Mouse (Mus musculus) forebrain, embryonic 16.5 days (tissue): Measurements from ENCODE around the gene Aplp1. TPM values are rescaled to one million over a fixed set of nuclear protein-coding genes. Genes with fewer than 3 reads are reported as not detected.

Experiments used
- ATAC-seq: fragments of 200-750 bp; cut with Nextera tagmentation; 2 replicates; pipeline ENCODE4 v1.8.0; 2017; ENCODE audit warnings: mild to moderate bottlenecking, moderate library complexity
- H3K27ac ChIP-seq: fragments of 300-500 bp; sonication (generic); 2 replicates; pipeline ENCODE4 v1.5.1; 2014; ENCODE audit warnings: low read length, control low read depth
- H3K27me3 ChIP-seq: fragments of 300-500 bp; sonication (generic); replicated peaks from 2 replicates; pipeline ENCODE4 v1.6.1; 2014; ENCODE audit warnings: low read length; ENCODE audit not compliant: control insufficient read depth, insufficient read depth
- H3K36me3 ChIP-seq: fragments of 300-500 bp; sonication (generic); 2 replicates; pipeline ENCODE4 v1.6.1; 2014; ENCODE audit not compliant: control insufficient read depth, insufficient read depth
- H3K4me1 ChIP-seq: fragments of 300-500 bp; sonication (generic); replicated peaks from 2 replicates; pipeline ENCODE4 v1.6.1; 2014; ENCODE audit warnings: low read length; ENCODE audit not compliant: control insufficient read depth, insufficient read depth
- H3K4me2 ChIP-seq: fragments of 300-500 bp; sonication (generic); 2 replicates; pipeline ENCODE4 v1.6.1; 2014; ENCODE audit warnings: mild to moderate bottlenecking, low read length, control low read depth
- H3K4me3 ChIP-seq: fragments of 300-500 bp; sonication (generic); replicated peaks from 2 replicates; pipeline ENCODE4 v1.5.1; 2014; ENCODE audit warnings: mild to moderate bottlenecking, low read length, control low read depth
- H3K9ac ChIP-seq: fragments of 300-500 bp; sonication (generic); replicated peaks from 2 replicates; pipeline ENCODE4 v1.6.1; 2014; ENCODE audit warnings: low read depth, low read length, control low read depth
- H3K9me3 ChIP-seq: fragments of 300-500 bp; sonication (generic); 2 replicates; pipeline ENCODE4 v1.6.1; 2016; ENCODE audit warnings: low read length; ENCODE audit not compliant: control insufficient read depth
- WGBS: fragments of 180-500 bp; shearing (Covaris S2); extraction: QIAGEN DNeasy Blood & Tissue Kit; methylation state at CpG from one replicate; pipeline ENCODE4 v1.1.7; 2014; 5-methylcytosine and 5-hydroxymethylcytosine counted together
- polyA plus RNA-seq: library from polyadenylated mRNA; unstranded; fragments of >200 nt; fragmentation: Nextera tagmentation; extraction: Ambion mirVana; gene quantifications from 2 replicates; pipeline ENCODE4 v1.2.1, GENCODE M21; 2015

Gene Aplp1
- polyA plus RNA-seq, 1 experiment from 2014 or later = 649 TPM

GRCm38 (mm10) chr7:30402343-30402742, 43.0 kb downstream of the Aplp1 start:
- H3K4me3 ChIP-seq = no peak overlapping the region
- H3K9ac ChIP-seq = no peak overlapping the region
- no peak overlapping the region for H3K4me2 ChIP-seq
- no peak for ATAC-seq
- H3K27ac ChIP-seq = no peak overlapping the region
- no peaks in the 10 kb centered on the region for H3K9me3 ChIP-seq
- H3K36me3 ChIP-seq = no peaks in the 10 kb centered on the region
- 77% methylated on average over 4 of the region's 4 CpGs for WGBS
- no peaks in the 10 kb centered on the region for H3K4me1 ChIP-seq
- no peaks in the 10 kb centered on the region for H3K27me3 ChIP-seq

DNA sequence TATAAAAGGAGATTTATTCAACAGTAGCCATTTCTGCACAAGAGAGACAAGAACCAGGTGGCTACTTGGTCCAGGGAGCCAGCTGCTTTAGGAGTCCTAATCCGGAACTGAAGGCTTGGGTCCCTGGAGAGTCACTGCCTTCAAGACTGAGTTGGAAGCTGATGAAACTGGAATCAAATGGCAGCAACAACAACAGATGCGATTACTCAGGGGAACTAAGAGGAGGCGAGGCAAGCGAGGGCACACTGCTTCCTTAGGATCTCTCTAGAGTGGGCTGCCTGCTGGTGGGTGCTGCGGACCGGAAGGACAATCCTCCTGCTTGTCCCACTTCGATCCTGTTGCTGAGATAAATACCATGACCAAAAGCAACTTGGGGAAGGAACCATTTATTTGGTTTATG, 45.7 kb downstream of the Aplp1 start:
- no peak for ATAC-seq
- no peak overlapping the region for H3K27ac ChIP-seq
- H3K36me3 ChIP-seq = no peaks in the 10 kb centered on the region
- H3K4me2 ChIP-seq = no peak overlapping the region
- H3K4me3 ChIP-seq = no peak overlapping the region
- H3K9ac ChIP-seq = no peak overlapping the region
- H3K9me3 ChIP-seq = no peaks in the 10 kb centered on the region
- no peaks in the 10 kb centered on the region for H3K4me1 ChIP-seq
- H3K27me3 ChIP-seq = no peaks in the 10 kb centered on the region
- WGBS = 59% methylated on average over 7 of the region's 7 CpGs

DNA sequence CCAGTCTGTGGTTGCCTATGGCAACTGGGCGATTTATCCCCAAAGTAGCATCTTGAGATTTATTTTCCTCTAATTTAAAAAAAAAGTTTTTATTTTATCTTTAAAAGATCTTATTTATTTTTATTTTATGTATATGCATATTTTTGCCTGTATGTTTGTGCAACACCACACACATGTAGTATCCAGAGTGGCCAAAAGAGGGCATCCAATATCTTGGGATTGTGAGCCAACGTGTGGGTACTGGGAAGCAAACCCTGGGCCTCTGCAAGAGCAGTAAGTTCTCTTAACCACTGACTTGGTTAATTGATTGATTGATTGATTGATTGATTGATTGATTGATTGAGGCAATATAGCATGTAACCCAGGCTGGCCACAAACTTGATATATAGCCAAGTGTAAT, 50.5 kb downstream of the Aplp1 start:
- ATAC-seq = no peak
- Histone ChIP-seq H3K4me1 (no peaks in the 10 kb centered on the region), H3K27me3 (no peaks in the 10 kb centered on the region), H3K4me3 (no peak overlapping the region), H3K4me2 (no peak overlapping the region), H3K36me3 (no peaks in the 10 kb centered on the region), H3K27ac (no peak overlapping the region), H3K9me3 (no peaks in the 10 kb centered on the region), H3K9ac (no peak overlapping the region)
- WGBS = 46% methylated on average over 2 of the region's 2 CpGs

- H3K4me1 ChIP-seq = no peaks in the 10 kb centered on the region
- no peaks in the 10 kb centered on the region for H3K36me3 ChIP-seq
- H3K4me3 ChIP-seq = no peak overlapping the region
- ATAC-seq = no peak
- no peaks in the 10 kb centered on the region for H3K27me3 ChIP-seq
- no peak overlapping the region for H3K27ac ChIP-seq
- H3K9me3 ChIP-seq = no peaks in the 10 kb centered on the region
- WGBS = 65% methylated on average over 9 of the region's 11 CpGs
- no peak overlapping the region for H3K4me2 ChIP-seq
- no peak overlapping the region for H3K9ac ChIP-seq
Observed at GRCm38 (mm10) chr7:30394379-30394778, 51.0 kb downstream of the Aplp1 start.

DNA sequence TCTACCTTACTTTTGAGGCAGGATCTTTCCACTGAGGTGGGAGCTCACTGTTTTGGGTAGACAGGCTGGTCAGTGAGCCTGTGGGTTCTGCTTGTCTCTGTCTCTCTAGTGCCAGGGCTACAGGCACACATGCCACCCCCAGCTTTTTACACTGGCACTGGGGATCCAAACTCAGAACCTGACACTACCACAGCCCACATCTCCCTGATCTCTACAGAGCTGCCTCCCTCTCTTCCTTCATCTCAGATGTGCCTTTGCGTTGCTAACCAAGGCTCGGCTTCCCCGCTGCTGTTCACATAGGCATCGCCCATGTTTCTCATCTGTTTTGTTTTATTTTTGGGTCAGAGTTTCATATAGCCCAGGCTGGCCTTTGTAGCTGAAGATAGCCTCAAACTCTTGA, 51.7 kb downstream of the Aplp1 start:
- no peak overlapping the region for H3K4me2 ChIP-seq
- no peak overlapping the region for H3K9ac ChIP-seq
- H3K9me3 ChIP-seq = no peaks in the 10 kb centered on the region
- no peak overlapping the region for H3K4me3 ChIP-seq
- H3K36me3 ChIP-seq = no peaks in the 10 kb centered on the region
- ATAC-seq = no peak
- no peak overlapping the region for H3K27ac ChIP-seq
- H3K4me1 ChIP-seq = no peaks in the 10 kb centered on the region
- WGBS = 88% methylated on average over 4 of the region's 4 CpGs
- no peaks in the 10 kb centered on the region for H3K27me3 ChIP-seq

GRCm38 (mm10) chr7:30392746-30393520, 52.4 kb downstream of the Aplp1 start:
- no peak for ATAC-seq
- H3K9me3 ChIP-seq = no peaks in the 10 kb centered on the region
- H3K27ac ChIP-seq = no peak overlapping the region
- H3K4me3 ChIP-seq = no peak overlapping the region
- no peaks in the 10 kb centered on the region for H3K4me1 ChIP-seq
- no peak overlapping the region for H3K9ac ChIP-seq
- WGBS = 75% methylated on average over 4 of the region's 4 CpGs
- no peaks in the 10 kb centered on the region for H3K27me3 ChIP-seq
- H3K36me3 ChIP-seq = no peaks in the 10 kb centered on the region
- no peak overlapping the region for H3K4me2 ChIP-seq

Other genes with a start within 250 kb of the Aplp1 start
- 59.7 and 68.4 TPM in 2 replicates for gene Capns1, start 246.7 kb downstream of the Aplp1 start, polyA plus RNA-seq
- gene Polr2i, start 213.6 kb downstream of the Aplp1 start, polyA plus RNA-seq = 160 and 165 TPM in 2 replicates
- 358 and 393 TPM in 2 replicates for gene Tbcb, start 213.3 kb downstream of the Aplp1 start, polyA plus RNA-seq
- gene Ovol3, start 209.8 kb downstream of the Aplp1 start, polyA plus RNA-seq = not detected in 2 replicates
- 0.36 and 0.42 TPM in 2 replicates for gene Thap8, start 165.4 kb downstream of the Aplp1 start, polyA plus RNA-seq
- 6.2 and 8.2 TPM in 2 replicates for gene Wdr62, start 165.1 kb downstream of the Aplp1 start, polyA plus RNA-seq
- gene Clip3, start 153.8 kb downstream of the Aplp1 start, polyA plus RNA-seq = 129 and 145 TPM in 2 replicates
- gene Alkbh6, start 136.8 kb downstream of the Aplp1 start, polyA plus RNA-seq = 93.6 and 104 TPM in 2 replicates
- 8.5 and 11.7 TPM in 2 replicates for gene Syne4, start 130.7 kb downstream of the Aplp1 start, polyA plus RNA-seq
- not detected in 2 replicates for gene E130208F15Rik, start 123.8 kb downstream of the Aplp1 start, polyA plus RNA-seq
- gene Sdhaf1, start 121.6 kb downstream of the Aplp1 start, polyA plus RNA-seq = 18.0 and 19.3 TPM in 2 replicates
- gene Lrfn3, start 82.8 kb downstream of the Aplp1 start, polyA plus RNA-seq = 10.4 and 13.4 TPM in 2 replicates
- 14.0 and 19.1 TPM in 2 replicates for gene Tyrobp, start 31.8 kb downstream of the Aplp1 start, polyA plus RNA-seq
- not detected in 2 replicates for gene Hcst, start 25.7 kb downstream of the Aplp1 start, polyA plus RNA-seq
- 2.3 and 3.4 TPM in 2 replicates for gene Nfkbid, start 23.8 kb downstream of the Aplp1 start, polyA plus RNA-seq
- gene Kirrel2, start 12.2 kb upstream of the Aplp1 start, polyA plus RNA-seq = 0.22 and 0.43 TPM in 2 replicates
- not detected in 2 replicates for gene Nphs1, start 12.8 kb upstream of the Aplp1 start, polyA plus RNA-seq
- not detected in 2 replicates for gene Prodh2, start 48.1 kb upstream of the Aplp1 start, polyA plus RNA-seq
- gene Arhgap33, start 89.5 kb upstream of the Aplp1 start, polyA plus RNA-seq = 122 and 148 TPM in 2 replicates
- gene Hspb6, start 106.6 kb upstream of the Aplp1 start, polyA plus RNA-seq = 9.3 and 11.1 TPM in 2 replicates
- 8.8 and 13.5 TPM in 2 replicates for gene Proser3, start 106.8 kb upstream of the Aplp1 start, polyA plus RNA-seq
- gene Lin37, start 114.3 kb upstream of the Aplp1 start, polyA plus RNA-seq = 52.9 and 55.1 TPM in 2 replicates
- gene U2af1l4, start 117.8 kb upstream of the Aplp1 start, polyA plus RNA-seq = 107 and 111 TPM in 2 replicates
- 23.5 and 28.5 TPM in 2 replicates for gene Gm49396, start 117.8 kb upstream of the Aplp1 start, polyA plus RNA-seq
- gene Psenen, start 118.1 kb upstream of the Aplp1 start, polyA plus RNA-seq = 117 and 121 TPM in 2 replicates
- gene Igflr1, start 119.9 kb upstream of the Aplp1 start, polyA plus RNA-seq = 5.8 and 6.3 TPM in 2 replicates
- 8.7 and 15.6 TPM in 2 replicates for gene Kmt2b, start 143.2 kb upstream of the Aplp1 start, polyA plus RNA-seq
- gene Zbtb32, start 153.4 kb upstream of the Aplp1 start, polyA plus RNA-seq = 0.22 and 0.23 TPM in 2 replicates
- 0.34 and 0.40 TPM in 2 replicates for gene Upk1a, start 167.3 kb upstream of the Aplp1 start, polyA plus RNA-seq
- 860 and 869 TPM in 2 replicates for gene Cox6b1, start 180.6 kb upstream of the Aplp1 start, polyA plus RNA-seq
- not detected in 2 replicates for gene Etv2, start 190.3 kb upstream of the Aplp1 start, polyA plus RNA-seq
- 153 and 155 TPM in 2 replicates for gene Rbm42, start 204.8 kb upstream of the Aplp1 start, polyA plus RNA-seq
- 34.0 and 34.5 TPM in 2 replicates for gene Haus5, start 219.5 kb upstream of the Aplp1 start, polyA plus RNA-seq
- not detected in 2 replicates for gene Pmis2, start 226.1 kb upstream of the Aplp1 start, polyA plus RNA-seq